Mouse (Mus musculus): ENCODE measurements around the gene Ern1. TPM values are rescaled to one million over a fixed set of nuclear protein-coding genes. Genes with fewer than 3 reads are reported as not detected.
A peak's percentile ranks its signal among the peaks of the same experiment; 100 is the strongest.

The Ern1 gene
- polyA plus RNA-seq, 1 experiment from 2014 or later, result 7.9 TPM

DNA sequence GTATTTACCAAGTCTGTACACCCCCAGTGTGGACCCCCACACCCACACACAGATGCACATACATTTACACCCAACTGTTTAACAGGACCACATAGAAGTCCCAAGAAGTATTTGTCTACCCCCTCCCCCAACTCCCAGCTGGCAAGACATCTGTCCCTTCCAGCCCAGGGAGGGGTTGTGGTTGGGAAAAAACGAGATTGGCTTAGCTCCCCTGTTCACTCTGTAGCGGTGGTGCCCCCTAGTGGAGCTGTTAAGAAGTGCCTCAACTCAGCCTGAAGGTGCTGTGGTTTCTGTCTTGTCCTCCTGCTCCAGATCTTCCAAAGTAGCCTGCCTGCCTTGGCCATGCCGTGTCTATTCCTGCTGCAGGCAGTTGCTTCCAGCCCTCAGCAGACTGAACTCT lies 121.3 kb downstream of the Ern1 start:
- no peak for ATAC-seq (ENCODE audit: low FRiP score)
- no peak overlapping the region for H3K9ac ChIP-seq
- H3K9me3 ChIP-seq (replicated peaks), result peaks cover 5% of the 10 kb centered on the region
- peaks cover 12% of the 10 kb centered on the region for H3K4me1 ChIP-seq
- H3K4me3 ChIP-seq, result no peak overlapping the region
- H3K27ac ChIP-seq, result no peak overlapping the region
- H3K4me2 ChIP-seq (replicated peaks), result no peak overlapping the region
- 17% methylated on average over 3 of the region's 3 CpGs for WGBS
- no peaks in the 10 kb centered on the region for H3K36me3 ChIP-seq
- H3K27me3 ChIP-seq, result no peaks in the 10 kb centered on the region

DNA sequence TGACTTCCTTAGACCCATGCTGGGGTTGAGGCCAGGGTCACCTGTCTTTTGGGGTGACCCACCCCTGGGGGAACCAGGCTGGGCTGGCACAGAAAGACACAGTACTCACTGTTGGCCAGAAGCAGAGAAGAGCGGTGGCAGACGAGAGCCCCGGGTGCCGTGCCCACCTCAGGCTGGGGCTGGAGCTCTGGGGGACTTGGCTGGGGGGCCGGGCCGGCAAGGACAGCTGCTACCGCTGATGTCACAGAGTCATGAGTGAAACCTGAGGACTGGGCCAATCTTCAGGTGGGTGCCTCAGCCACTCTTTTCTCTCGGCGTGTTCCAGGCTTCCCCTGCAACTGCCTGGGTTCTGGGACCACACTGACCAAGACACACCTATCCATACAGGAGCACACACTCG lies 122.3 kb downstream of the Ern1 start, which contains the start of gene Prr29:
Gene Prr29 (plus strand): TSS at position 107 of the 400 bp plus-strand sequence.
- H3K9me3 ChIP-seq (replicated peaks), result peaks cover 5% of the 10 kb centered on the region
- H3K4me2 ChIP-seq (replicated peaks), result no peak within 1 kb of the TSS
- 40% methylated on average over 10 of the region's 10 CpGs for WGBS
- no peaks in the 10 kb centered on the region for H3K36me3 ChIP-seq
- no peak within 1 kb of the TSS for H3K27ac ChIP-seq
- H3K27me3 ChIP-seq, result no peaks in the 10 kb centered on the region
- no peak for ATAC-seq (ENCODE audit: low FRiP score)
- H3K4me1 ChIP-seq, result peaks cover 12% of the 10 kb centered on the region
- H3K9ac ChIP-seq, result no peak within 1 kb of the TSS
- H3K4me3 ChIP-seq, result no peak within 1 kb of the TSS

- Histone ChIP-seq H3K36me3 (no peaks in the 10 kb centered on the region), H3K27me3 (no peaks in the 10 kb centered on the region), H3K4me3 (no peak overlapping the region), H3K9ac (no peak overlapping the region), H3K9me3 (replicated peaks) (peaks cover 5% of the 10 kb centered on the region), H3K27ac (no peak overlapping the region), H3K4me2 (replicated peaks) (no peak overlapping the region), H3K4me1 (peaks cover 12% of the 10 kb centered on the region)
- WGBS, result 4% methylated on average over 11 of the region's 11 CpGs
- ATAC-seq (ENCODE audit: low FRiP score), result peak; percentile 66
Measured at GRCm38 (mm10) chr11:106364712-106365111, 122.9 kb downstream of the Ern1 start.

DNA sequence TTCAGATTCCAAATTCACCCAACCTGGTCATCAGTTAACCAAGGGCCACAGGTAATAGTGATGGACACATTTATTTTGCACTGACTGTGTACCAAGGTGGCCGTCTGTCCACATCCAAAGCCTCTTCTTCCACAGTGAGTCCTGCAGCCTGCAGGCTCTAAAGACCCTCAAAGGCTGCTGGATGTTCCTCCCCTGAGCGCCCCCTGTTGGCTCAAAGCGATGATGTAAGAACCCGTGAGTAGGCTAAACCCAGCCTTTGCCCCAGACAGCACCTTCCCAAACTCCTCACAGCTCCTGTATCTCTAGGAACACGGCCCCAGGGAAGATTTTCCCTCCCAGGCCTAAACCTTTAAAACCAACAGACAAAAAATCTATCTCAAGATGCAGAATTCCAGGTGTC lies 128.3 kb downstream of the Ern1 start:
- no peaks in the 10 kb centered on the region for H3K9me3 ChIP-seq (replicated peaks)
- H3K36me3 ChIP-seq, result no peaks in the 10 kb centered on the region
- no peak overlapping the region for H3K27ac ChIP-seq
- H3K4me3 ChIP-seq, result no peak overlapping the region
- H3K4me2 ChIP-seq (replicated peaks), result no peak overlapping the region
- WGBS, result 26% methylated on average over 5 of the region's 5 CpGs
- H3K27me3 ChIP-seq, result no peaks in the 10 kb centered on the region
- no peaks in the 10 kb centered on the region for H3K4me1 ChIP-seq
- no peak overlapping the region for H3K9ac ChIP-seq
- no peak for ATAC-seq (ENCODE audit: low FRiP score)

GRCm38 (mm10) chr11:106355382-106356128 lies 132.1 kb downstream of the Ern1 start:
- WGBS, result 70% methylated on average over 19 of the region's 19 CpGs

DNA sequence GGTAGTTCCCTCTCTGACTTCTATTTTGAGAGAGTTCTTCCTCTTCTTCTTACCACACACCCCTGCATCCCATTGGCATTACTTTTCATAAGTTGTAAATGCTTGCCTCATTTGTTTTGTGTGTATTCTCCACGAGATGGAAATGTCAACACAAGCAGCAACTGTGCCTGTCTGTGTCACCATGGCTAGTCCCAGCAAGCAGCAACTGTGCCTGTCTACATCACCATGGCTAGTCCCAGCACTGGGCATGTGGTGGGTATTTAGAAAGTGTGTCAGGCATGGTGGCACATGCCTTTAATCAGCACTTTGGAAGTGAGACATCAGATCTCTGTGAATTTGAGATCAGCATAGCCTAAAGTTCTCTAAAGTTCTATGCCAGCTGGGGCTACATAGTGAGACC lies 133.5 kb downstream of the Ern1 start:
- no peak overlapping the region for H3K9ac ChIP-seq
- no peak overlapping the region for H3K4me3 ChIP-seq
- H3K36me3 ChIP-seq, result no peaks in the 10 kb centered on the region
- no peak overlapping the region for H3K27ac ChIP-seq
- no peaks in the 10 kb centered on the region for H3K9me3 ChIP-seq (replicated peaks)
- peaks cover 4% of the 10 kb centered on the region; the same call in 1 of the 2 replicates for H3K4me1 ChIP-seq
- H3K4me2 ChIP-seq (replicated peaks), result no peak overlapping the region
- 66% methylated on average over 1 of the region's 1 CpGs for WGBS
- no peaks in the 10 kb centered on the region for H3K27me3 ChIP-seq
- no peak for ATAC-seq (ENCODE audit: low FRiP score)

More at GRCm38 (mm10) chr11:106355382-106356128, 132.1 kb downstream of the Ern1 start:
- Histone ChIP-seq H3K4me2 (replicated peaks) (no peak overlapping the region), H3K4me3 (no peak overlapping the region), H3K27ac (no peak overlapping the region), H3K9me3 (replicated peaks) (no peaks in the 10 kb centered on the region), H3K9ac (no peak overlapping the region), H3K36me3 (no peaks in the 10 kb centered on the region), H3K27me3 (no peaks in the 10 kb centered on the region), H3K4me1 (peaks cover 4% of the 10 kb centered on the region; the same call in 1 of the 2 replicates)
- ATAC-seq (ENCODE audit: low FRiP score), result no peak

DNA sequence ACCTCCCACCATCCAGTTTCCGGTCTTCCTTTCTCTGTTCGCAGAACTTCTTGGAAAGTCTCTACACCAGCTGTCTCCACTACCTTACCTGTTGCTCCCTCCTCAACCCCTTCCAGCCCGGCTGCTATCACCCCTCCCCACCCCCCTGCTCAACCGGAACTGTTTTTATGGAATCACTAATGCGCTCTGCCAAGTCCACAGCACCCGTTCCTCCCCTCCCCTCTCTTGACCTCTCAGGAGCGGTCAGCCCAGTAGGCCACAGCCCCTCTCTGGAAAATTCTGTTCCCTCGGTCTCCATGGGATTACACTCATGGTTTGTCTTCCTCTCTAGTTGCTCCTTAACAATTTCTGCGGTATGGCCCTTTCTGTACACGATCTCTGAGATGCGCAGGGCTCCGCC lies 134.5 kb downstream of the Ern1 start, which contains the start of gene Scn4a:
Gene Scn4a (minus strand): TSS at position 101 of the 400 bp plus-strand sequence.
- ATAC-seq (ENCODE audit: low FRiP score), result no peak
- WGBS, result 87% methylated on average over 12 of the region's 12 CpGs
- Histone ChIP-seq H3K4me1 (peaks cover 4% of the 10 kb centered on the region; the same call in 1 of the 2 replicates), H3K36me3 (no peaks in the 10 kb centered on the region), H3K4me2 (replicated peaks) (no peak within 1 kb of the TSS), H3K9me3 (replicated peaks) (no peaks in the 10 kb centered on the region), H3K9ac (no peak within 1 kb of the TSS), H3K27me3 (no peaks in the 10 kb centered on the region), H3K27ac (no peak within 1 kb of the TSS), H3K4me3 (no peak within 1 kb of the TSS)

GRCm38 (mm10) chr11:106351941-106352340 lies 135.7 kb downstream of the Ern1 start:
- Histone ChIP-seq H3K9ac (no peak overlapping the region), H3K36me3 (no peaks in the 10 kb centered on the region), H3K4me2 (replicated peaks) (no peak overlapping the region), H3K4me3 (no peak overlapping the region), H3K27me3 (no peaks in the 10 kb centered on the region), H3K9me3 (replicated peaks) (no peaks in the 10 kb centered on the region), H3K27ac (no peak overlapping the region), H3K4me1 (peaks cover 4% of the 10 kb centered on the region; the same call in 1 of the 2 replicates)
- WGBS, result 71% methylated on average over 4 of the region's 4 CpGs
- no peak for ATAC-seq (ENCODE audit: low FRiP score)

DNA sequence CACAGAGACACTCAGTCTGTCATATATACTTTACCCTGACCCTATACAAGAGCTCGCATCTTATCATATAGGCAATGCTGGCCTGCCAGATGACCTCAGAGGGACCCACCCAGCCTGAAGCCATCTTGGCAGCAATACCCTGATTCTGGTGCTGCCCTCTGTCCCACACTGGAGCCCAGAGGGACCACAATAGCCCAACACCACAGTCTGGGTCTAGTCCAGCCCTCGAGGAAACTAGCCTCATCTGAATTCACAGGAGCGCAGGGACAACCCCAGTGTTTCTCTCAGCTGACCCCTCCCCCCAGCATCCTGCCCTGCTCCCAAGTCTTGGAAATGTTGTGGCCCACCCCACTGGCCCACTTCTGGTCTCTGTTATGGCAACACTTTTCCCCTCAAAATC lies 136.4 kb downstream of the Ern1 start:
- Histone ChIP-seq H3K4me3 (no peak overlapping the region), H3K4me2 (replicated peaks) (no peak overlapping the region), H3K9me3 (replicated peaks) (no peaks in the 10 kb centered on the region), H3K27ac (no peak overlapping the region), H3K9ac (no peak overlapping the region), H3K27me3 (no peaks in the 10 kb centered on the region), H3K4me1 (peaks cover 4% of the 10 kb centered on the region; the same call in 1 of the 2 replicates), H3K36me3 (no peaks in the 10 kb centered on the region)
- 58% methylated on average over 3 of the region's 3 CpGs for WGBS
- ATAC-seq (ENCODE audit: low FRiP score), result no peak

GRCm38 (mm10) chr11:106350853-106351252 lies 136.8 kb downstream of the Ern1 start:
- WGBS, result 64% methylated on average over 5 of the region's 5 CpGs

DNA sequence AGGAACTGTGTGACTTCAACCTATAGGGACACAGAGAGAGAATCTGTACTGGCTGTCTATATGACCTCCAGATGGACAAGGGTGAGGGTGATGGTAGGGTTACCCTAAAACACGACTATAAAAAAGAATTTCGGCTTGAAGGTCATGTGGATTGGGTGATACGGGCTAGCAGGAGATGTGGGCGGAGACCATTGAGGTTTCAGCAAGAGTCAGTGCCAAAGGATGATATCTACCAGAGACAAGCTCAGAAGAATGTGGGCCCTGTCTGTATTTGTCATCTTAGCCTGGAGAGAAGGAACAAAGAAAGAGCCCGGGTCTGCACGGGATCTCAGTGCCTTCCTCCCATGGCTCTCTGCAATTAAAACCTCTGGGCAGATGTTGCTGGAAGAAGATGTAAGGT lies 137.9 kb downstream of the Ern1 start:
- no peaks in the 10 kb centered on the region for H3K27me3 ChIP-seq
- no peak overlapping the region for H3K4me3 ChIP-seq
- no peaks in the 10 kb centered on the region for H3K9me3 ChIP-seq (replicated peaks)
- H3K36me3 ChIP-seq, result no peaks in the 10 kb centered on the region
- no peak overlapping the region for H3K4me2 ChIP-seq (replicated peaks)
- 85% methylated on average over 6 of the region's 6 CpGs for WGBS
- H3K9ac ChIP-seq, result no peak overlapping the region
- H3K4me1 ChIP-seq, result peaks cover 6% of the 10 kb centered on the region
- H3K27ac ChIP-seq, result no peak overlapping the region
- no peak for ATAC-seq (ENCODE audit: low FRiP score)

More at GRCm38 (mm10) chr11:106350853-106351252, 136.8 kb downstream of the Ern1 start:
- Histone ChIP-seq H3K27ac (no peak overlapping the region), H3K9me3 (replicated peaks) (no peaks in the 10 kb centered on the region), H3K27me3 (no peaks in the 10 kb centered on the region), H3K4me2 (replicated peaks) (no peak overlapping the region), H3K4me1 (peaks cover 4% of the 10 kb centered on the region; the same call in 1 of the 2 replicates), H3K4me3 (no peak overlapping the region), H3K36me3 (no peaks in the 10 kb centered on the region), H3K9ac (no peak overlapping the region)
- ATAC-seq (ENCODE audit: low FRiP score), result no peak

DNA sequence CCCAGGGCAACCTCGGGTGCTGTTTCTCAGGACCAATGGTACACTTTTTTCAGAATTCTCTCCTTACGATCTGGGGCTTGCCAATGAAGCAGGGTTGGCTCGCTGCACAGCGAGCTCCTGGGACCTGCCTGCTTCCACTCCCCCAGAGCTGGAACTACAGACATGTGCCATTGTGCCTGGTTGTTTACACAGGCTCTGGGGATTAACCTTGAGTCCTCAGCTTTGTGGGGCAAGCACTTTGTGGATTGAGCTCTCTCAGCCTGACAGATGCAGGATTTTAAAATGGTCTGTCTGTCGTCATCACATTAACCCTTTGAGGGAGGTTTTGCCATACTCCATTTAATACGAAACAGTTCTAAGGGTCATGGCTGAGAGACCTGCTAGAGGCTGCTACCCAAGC lies 142.7 kb downstream of the Ern1 start:
- no peak overlapping the region for H3K4me3 ChIP-seq
- H3K9ac ChIP-seq, result no peak overlapping the region
- H3K27me3 ChIP-seq, result 0 out of 2 replicates have a peak, but pooled peaks cover 3% of the 10 kb centered on the region
- no peaks in the 10 kb centered on the region for H3K9me3 ChIP-seq (replicated peaks)
- H3K36me3 ChIP-seq, result no peaks in the 10 kb centered on the region
- no peak overlapping the region for H3K27ac ChIP-seq
- peaks cover 3% of the 10 kb centered on the region; the same call in 1 of the 2 replicates for H3K4me1 ChIP-seq
- H3K4me2 ChIP-seq (replicated peaks), result no peak overlapping the region
- 68% methylated on average over 6 of the region's 6 CpGs for WGBS
- ATAC-seq (ENCODE audit: low FRiP score), result no peak

Measured in hindbrain, embryonic 12.5 days (tissue).